Mouse (Mus musculus): ENCODE data around the gene Ephb2.
A peak's percentile ranks its signal among the peaks of the same experiment; 100 is the strongest.

The Ephb2 gene

DNA sequence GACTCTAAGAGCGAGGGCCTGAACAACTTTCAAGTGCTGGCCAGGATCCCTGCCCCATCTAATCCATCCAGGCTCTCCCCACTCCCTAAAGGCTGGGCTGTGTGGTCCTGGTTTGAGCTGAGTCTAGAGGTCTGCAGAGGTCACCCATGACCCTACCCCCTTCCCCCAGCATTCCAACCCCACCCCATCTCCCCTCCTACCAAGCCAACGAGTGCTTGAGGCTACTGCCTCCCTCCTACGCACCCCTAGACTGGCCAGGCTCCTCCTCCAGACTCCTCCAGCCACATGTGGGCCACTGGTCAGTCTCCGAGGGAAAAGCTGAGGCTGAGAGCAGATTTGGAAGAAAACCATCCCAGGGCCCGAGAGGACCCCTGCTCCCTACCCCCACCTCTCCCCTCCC lies 72.4 kb downstream of the Ephb2 start:
- DNase-seq (ENCODE audit: low spot score in 2 of 2), result no peak

DNA sequence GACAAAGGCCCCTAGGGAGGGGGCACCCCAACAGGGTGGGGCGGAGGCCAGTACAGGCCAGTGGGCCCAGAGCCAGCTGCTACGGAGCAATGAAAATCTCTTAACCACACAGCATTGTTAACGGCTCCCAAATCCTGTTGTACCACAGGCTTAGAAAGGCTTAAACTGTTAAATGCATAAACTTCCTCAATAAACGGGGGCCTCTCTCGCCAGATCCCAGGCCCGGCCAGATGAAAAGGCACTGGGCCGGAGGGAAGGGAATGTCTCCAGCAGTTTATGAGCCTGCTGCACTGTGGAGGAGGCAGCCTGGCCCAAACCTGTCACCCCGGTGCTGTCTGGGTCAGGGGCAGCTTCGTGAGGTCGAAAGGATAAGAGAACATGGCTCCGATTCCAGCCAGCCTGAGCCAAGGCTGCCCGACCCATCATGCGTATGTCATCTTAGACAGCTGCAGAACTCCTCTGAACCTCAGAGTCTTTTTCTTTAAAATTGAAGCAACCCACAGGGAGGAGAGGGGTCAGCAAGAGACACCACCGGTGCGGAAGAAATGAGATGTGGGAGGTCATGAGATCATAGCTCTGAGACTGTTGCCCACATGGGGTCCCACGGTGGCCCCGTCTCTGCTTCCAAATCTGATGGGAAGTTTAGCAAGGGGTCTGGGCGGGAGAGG lies 73.9 kb downstream of the Ephb2 start:
- DNase-seq (ENCODE audit: low spot score in 2 of 2), result no peak

DNA sequence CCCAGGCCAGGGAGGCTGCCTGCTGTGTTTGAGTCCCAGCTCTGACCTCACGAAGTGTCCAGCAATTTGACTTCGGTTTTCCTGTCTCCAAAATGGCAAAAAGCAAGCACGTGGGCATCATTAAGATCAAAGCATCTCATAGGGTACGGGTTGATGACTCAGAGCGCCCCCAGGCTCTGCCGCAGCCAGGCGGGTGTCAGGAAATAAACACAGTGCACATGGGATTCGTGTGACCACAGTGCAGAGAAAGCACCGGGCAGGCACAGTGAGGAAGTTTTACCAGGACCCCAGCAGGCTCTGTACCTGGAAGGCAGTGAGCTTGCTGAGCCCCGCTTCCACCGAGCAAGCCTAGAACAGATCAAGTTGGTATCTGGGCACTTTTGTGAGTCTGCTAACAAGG lies 74.9 kb downstream of the Ephb2 start:
- DNase-seq (ENCODE audit: low spot score in 2 of 2), result no peak

DNA sequence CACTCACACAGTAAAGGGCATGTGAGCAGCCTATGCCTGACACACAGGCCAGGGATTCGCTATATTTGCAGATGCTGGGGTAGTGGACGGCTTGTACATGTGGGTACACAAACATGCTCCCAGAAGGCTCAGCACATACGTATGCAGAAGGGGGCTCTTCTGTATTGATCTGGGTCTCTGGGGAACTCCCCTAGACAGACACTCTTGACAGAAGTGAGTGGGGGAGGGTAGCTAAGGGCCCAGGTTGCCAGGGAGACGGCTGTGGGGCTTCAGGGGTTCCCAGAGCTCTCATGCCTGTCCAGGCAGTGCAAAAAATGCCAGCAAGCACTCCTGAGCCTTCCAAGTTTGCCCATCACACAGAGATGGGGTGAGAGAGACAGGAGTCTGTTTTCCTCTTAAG lies 78.7 kb downstream of the Ephb2 start:
- DNase-seq (ENCODE audit: low spot score in 2 of 2), result no peak

DNA sequence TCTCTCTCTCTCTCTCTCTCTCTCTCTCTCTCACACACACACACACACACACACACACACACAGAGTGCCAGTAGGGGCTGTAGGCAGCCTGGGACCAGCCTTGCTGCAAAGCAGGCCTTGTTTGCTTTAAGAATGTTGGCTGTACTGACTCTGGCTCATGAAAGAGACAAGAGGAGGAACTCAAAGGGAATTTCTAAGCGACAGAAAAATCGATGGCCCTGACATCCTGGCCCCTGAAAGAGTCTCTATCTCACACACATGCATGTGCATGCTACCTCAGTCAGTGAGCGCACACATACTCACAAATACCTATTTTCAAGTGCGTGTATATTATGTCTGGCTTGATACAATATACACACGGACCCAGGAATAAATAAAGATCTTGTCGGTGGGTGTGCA lies 79.3 kb downstream of the Ephb2 start:
- DNase-seq (ENCODE audit: low spot score in 2 of 2), result no peak

DNA sequence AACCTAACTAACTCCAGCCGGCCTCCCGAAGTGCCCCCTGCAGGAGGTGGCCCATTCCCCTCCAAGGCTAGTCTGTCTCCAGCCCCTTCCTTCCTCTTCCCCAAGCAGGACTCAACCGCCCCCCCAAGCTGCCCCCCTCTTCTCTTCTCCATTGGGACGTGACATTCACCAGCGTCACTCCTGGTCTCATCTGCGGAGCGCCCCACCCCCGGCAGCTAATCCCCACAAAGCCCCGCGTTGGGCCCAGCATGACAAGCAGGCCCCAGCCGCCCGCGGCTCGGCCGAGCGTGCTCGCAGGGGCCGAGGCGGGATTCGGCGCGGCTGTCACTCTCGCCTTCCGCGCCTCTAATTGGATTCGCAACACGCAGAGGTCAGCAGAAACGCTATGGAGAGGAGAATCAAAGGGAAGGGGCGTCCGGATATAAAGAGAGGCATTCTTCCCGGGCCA lies 80.4 kb downstream of the Ephb2 start:
- peak in 1 of 2 experiments; percentile 34 for DNase-seq (ENCODE audit: low spot score in 2 of 2)

DNA sequence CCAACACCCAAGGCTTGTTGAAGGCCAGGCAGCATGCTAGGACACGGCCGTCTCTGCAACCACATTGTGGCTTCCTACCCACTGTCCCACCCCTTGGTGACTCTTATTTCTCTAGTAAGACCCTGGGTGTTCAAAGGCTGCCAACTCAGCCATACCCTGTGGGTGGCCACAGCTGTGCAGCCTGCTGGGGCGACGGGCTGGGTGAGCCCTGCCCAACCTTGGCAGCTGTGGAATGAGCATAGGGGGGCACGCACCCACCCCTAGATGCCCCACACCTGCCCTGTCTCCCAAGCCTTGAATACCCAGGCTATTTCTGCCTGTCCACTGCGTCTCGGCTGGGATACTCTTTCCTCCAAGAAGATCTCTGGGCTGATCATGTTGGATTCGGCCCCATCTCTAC lies 81.5 kb downstream of the Ephb2 start:
- no peak for DNase-seq (ENCODE audit: low spot score in 2 of 2)

DNA sequence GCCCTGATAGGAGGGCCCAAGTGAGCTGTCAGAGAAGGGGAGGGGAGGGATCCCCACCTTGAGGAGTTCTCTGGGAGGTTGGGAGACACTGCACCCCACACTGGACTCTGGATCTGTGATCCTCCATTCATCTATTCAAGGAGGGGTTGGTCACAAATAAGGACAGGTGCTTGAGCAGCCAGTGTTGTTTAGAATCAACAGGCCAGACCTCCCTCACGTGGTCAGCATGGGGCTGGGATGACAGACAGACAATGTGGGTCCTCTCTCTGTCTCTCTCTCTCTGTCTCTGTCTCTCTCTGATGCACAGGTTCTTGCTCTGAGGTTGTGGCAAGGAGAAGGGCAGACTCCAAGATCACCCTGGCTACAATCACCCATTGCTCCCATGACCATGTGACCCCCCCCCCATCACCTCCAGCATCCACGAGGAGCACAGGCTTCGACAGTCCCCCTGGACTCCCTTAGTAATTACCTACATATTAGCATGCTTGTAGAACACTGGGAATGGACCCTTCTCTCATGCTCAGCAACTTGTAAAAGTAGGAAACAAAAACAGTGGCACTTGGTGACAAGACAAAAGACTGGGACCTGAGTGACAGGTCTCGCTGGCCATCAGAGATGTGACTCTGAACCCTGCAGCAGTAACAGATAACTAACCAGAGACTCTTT lies 84.3 kb downstream of the Ephb2 start:
- DNase-seq (ENCODE audit: low spot score in 2 of 2), result no peak

DNA sequence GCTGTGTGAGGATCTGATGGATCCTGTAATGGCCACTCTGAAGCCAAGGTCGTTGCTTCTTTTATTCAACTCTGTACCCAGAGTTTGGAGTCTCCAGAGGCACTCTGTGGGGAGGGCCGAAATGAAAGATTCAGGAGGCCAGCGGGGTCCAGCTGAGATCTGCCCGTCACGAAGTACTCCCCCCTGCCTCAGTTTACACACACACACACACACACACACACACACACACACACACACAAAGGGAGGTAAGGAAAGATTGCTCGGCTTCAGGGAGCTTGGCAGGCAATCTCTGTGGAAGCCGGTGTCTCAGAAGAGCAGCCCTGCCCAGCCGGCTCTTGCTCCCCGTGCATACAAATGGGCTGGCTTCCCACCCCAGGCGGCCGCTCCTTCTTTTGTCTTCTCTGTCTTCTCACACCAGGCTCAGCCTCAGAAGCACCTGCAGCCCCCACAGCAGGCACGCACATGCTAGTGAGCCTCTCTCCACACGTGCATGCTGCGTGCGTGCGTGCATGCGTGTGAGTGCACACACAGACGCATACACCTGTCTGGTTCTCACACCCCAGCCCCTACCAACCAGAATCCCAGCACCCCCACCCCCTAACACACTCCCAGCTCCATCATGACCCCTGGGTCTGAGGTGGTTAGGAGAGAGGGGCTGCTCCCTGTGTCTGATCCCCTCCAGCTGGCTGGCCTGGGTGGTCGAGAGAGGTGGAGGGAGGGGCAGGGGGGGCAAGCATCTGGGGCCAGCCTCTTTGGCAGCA lies 85.0 kb downstream of the Ephb2 start:
- DNase-seq (ENCODE audit: low spot score in 2 of 2), result no peak

DNA sequence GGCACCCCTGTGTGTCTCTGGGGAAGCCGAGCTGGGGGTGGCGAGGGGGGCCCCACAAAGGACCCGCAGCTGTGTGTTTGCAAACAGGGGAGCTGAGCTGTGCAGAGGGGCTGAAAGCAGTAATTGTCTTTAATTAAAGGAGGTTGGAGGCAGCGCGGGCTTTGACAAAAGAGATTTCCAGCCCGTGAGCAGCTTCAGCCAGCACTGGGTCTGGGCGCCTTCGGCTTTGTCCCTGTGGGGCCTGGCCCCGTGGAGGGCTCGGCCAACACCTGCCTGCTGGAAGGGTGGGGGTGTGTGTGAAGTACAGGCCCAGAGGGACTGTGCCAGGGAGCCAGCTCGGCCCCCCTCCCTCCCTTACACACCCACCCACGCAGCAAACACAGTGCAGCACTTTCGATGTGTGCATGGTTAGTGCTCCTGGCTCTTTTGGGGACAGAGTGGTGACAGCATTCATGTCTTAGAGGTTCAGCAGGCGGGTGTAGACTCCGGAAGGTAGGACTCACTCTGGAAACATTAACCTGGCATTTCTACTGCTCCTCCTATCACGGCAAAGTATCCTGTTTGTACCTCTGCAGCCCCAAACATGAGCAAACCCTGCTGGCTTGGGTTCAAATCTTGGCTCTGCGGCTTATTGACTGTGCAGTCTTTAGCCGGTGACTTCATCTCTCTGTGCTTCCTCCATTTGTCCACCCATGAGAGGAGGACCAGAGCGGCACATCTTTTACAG lies 85.8 kb downstream of the Ephb2 start:
- DNase-seq (ENCODE audit: low spot score in 2 of 2), result peak in 1 of 2 experiments; percentile 52

DNA sequence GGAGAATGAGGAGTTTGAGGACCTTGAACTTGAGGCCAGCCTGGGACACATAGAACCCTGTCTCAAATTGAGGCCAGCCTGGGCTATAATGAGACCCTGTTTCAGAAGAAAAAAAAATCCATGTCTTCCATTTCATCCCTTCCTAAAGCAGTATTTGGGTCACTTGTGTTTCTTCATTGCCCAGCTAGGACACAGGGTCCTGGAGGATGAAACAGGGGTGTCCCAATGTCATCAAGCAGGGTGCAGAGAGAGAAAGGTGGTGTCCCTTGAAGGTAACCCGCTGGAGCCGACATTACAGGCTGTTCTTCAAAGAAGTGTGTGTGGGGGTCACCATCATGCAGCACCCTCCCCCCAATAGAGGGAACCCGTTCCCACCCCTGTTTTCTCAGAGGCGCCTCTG lies 86.4 kb downstream of the Ephb2 start:
- no peak for DNase-seq (ENCODE audit: low spot score in 2 of 2)

DNA sequence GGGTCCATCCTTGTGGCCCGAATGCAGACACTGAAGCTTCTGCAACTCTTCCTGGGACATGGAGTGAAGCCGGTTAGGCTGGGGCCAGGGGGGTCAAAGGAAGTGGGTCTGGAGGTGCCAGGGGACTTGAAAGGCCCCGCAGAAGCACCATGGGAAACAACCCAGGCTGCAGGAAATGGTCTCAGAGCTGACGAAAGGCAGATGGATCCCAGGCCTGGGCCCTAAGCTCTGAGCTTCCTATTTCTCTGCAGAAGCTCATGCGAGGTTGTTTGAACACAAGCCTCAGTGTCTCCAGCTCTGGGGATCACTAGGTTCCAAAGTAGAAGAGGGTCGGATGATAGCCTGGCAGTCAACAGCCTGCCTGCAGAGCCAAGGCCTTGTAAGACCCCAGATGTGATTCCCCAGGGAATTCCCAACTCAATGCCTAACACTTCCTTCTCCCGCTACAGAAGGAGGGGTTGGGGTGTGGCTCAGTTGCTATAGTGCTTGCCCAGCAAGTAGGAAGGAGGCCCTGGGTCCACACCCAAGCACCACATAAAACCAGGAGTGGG lies 86.9 kb downstream of the Ephb2 start:
- no peak for DNase-seq (ENCODE audit: low spot score in 2 of 2)

DNA sequence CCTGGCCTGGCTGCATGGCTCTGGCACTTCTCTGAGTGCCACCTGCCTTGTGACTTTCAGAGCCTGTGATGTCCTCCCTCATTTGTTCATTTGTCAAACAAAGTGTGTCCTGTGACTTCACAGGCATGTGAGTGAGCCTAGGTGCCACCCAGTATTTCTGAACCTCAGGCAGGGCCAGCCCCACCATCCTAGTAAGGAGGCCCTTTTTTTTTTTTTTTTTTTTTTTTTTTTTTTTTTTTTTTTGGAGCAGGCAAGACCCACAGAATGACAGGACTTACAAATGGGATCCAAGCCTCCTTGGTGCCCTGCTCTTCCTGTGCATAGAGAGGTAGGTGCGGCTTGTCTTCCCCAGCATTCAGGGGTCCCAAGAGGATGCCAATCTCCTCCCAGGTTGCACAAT lies 89.3 kb downstream of the Ephb2 start:
- DNase-seq (ENCODE audit: low spot score in 2 of 2), result no peak

DNA sequence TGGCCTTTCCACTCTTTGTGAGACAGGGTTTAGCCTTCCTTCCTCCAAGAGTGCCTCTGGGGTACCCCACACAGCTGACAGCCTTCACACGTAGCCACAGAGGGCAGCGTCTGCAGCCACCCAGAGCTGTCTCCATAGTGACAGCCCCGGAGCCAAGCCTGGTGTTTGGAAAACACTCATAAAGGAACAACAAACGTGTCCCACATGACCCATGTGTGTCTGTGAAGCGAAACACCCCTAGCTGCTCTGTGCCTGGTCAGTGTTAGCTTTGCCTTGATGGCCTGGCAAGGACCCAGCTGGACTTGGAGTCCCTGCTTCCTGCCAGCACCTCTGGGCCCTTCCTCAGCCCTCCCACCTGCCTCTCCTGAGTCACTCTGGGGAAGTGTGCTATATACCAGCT lies 93.1 kb downstream of the Ephb2 start:
- no peak for DNase-seq (ENCODE audit: low spot score in 2 of 2)

DNA sequence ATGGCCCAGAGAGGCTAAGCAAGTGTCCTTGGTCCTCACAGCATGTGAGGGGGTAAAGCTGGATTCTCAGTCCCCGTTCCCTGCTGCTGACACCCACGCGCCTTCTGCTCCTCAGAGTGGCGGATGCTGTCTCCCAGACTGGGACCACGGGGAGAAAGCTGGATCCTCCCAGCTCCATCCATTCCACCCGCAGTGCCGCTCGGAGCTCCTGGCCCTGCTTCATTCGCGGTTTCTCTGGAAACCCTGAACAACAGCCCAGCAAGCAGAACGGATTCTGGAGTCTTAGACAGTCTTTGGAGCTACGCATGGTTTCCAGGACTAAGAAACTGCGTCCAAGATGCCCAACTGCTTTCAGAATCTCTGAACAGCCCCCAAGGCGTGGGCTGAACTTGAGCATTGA lies 93.9 kb downstream of the Ephb2 start:
- DNase-seq (ENCODE audit: low spot score in 2 of 2), result peak; percentile 74 to 93

DNA sequence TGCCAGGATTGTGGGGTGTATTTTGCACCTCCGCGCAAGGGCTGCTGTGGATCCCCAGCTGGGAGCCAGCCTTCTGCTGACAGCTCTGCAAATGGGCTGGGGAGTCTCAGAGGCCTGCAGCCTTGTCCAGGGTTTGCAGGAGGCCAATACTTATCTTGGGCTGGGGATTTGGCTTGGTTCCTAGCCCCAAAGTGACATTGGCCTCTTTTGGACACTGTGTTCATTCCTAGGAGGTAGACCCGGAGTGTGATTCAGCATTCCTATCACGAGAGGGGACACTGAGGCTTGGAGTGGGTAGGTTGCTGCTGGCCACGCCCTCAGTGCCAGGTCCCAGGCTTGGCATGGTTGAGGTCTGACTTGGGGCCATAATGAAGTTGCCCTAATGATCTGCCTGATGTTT lies 94.8 kb downstream of the Ephb2 start:
- DNase-seq (ENCODE audit: low spot score in 2 of 2), result no peak

DNA sequence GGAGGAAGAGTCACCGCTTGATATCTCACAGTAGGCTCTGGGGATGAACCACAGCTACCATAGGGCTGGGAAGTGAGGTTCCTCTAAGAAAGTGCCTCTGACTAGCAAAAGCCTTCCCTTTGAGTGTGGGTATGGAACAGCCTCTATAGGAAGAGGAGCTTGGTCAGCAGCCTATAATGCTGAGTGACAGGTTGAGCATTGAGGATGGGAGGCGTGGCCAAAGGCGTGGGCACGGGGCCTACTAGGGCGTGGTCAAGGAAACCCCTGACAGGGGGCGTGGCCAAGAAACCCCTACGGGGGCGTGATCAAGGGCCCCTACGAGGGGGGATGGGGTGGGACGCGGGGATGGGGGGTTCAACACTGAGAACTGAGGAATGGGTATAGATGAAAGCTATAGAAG lies 96.6 kb downstream of the Ephb2 start:
- no peak for DNase-seq (ENCODE audit: low spot score in 2 of 2)

DNA sequence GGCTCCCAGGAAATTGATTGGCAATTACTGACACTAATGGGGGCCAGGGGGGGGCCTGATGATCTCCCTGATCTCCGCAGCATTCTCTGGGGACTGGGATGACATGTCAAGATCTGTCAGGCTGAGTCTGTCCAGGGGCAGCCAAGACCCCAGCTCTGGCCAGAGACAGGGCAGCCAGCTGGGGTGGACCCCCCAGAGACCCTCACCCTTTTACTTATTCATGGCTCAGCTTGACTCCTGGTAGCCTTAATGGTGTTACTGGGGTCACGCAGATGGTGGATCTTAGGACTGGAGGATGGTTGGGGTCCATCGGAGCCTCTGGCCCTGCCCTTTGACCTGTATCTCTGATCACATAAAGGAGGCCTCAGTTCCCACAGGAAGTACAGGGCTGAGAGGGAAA lies 97.5 kb downstream of the Ephb2 start:
- DNase-seq (ENCODE audit: low spot score in 2 of 2), result no peak

DNA sequence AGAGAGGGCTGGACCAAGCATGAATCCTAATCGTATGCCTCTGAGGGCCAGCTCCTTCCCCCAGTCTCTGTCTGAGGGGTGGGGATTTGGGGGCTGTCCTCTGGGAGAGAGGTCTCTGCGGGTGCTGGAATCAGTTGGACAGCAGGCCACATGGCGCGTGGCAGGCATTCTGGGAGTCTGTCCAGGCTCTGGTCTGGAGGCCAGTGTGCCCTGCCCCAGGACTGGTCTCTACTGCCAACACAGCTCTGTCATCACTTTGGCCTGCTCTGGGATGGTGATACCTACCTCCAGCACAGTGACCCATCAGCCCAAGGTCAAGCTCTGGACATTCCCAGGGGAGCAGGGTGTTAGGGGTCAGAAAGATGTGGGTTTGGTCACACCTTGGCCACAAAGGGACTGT lies 99.9 kb downstream of the Ephb2 start:
- DNase-seq (ENCODE audit: low spot score in 2 of 2), result no peak

DNA sequence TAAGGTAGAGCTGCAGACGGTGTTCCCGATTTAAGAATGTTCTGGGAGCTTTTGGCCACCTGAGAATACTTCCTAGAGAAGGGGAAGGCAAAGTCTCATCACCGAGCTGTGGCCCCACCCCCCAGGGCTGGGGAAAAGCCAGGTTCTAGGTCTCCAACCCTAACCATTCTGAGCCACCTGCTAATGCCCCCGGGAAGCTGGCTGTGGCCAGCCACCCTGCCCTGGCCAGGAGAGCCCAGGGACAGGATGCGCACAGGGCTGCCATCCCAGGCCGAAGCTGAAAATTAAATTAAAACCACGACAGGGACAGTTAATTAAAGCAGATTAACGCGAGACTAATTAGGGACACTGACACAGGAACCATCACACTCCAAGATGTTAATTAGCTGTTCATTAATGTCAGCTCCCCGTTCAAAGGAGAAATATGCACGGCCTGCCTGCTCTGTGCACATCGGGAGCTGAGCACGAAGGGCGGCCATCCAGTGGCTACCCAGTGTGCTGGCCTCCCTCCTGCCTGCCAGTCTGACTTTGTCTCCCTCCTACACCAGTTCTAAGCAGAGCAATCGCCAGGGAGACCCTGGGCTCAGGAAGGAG lies 101.5 kb downstream of the Ephb2 start:
- DNase-seq (ENCODE audit: low spot score in 2 of 2), result no peak

DNA sequence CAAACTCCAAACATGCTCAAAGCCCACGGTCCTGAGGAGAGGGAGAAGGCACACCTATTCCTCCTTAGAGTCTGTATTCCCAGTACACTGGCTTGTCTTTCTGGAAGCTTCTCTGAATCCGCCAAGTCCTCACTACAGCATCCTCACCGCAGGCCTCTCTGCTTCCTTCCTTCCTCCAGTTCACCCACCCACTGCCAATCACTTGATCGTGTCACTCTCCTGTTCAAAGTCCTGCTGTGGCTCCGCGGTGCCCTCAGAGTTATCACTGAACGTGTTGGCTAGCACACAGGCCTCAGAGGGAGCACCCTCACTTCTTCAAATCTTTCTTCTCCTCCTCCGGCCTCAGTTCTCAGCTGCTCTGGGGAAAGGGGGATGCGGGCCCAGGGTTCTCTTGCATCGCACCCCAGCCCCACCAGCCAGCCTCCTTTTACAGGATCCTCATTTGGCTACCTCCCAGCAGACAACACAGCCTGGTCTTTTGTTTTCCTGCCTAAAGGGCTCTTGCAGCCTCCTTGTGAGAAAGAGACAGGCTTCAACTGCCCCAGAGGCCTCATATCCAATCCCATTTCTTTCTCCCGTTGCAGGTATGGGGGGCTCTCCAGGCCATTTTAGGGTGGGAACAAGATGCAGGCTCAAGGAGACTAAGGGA lies 102.4 kb downstream of the Ephb2 start:
- DNase-seq (ENCODE audit: low spot score in 2 of 2), result no peak
